In genomic region chr13:20311612-20312011, GRCm38 (mm10) we compare ENCODE assay signal across 8 mouse cellular contexts.
DNase-seq lines count a peak whose midpoint lies in the region; ATAC-seq lines count a peak whose summit lies in the region.

No protein-coding gene starts in this region.

- no peaks in the 10 kb centered on the region for H3K9me3 ChIP-seq in hindbrain, embryonic 15.5 days
- no peaks in the 10 kb centered on the region for H3K9me3 ChIP-seq in midbrain, embryonic 15.5 days

- H3K27me3 ChIP-seq in hindbrain, embryonic 15.5 days, result no peaks in the 10 kb centered on the region
- no peaks in the 10 kb centered on the region for H3K27me3 ChIP-seq in midbrain, embryonic 15.5 days (replicated peaks)

- H3K36me3 ChIP-seq in hindbrain, embryonic 15.5 days, result no peaks in the 10 kb centered on the region
- H3K36me3 ChIP-seq in midbrain, embryonic 15.5 days (replicated peaks), result no peaks in the 10 kb centered on the region

- no peak overlapping the region for H3K4me3 ChIP-seq in hindbrain, embryonic 15.5 days
- no peak overlapping the region for H3K4me3 ChIP-seq in midbrain, embryonic 15.5 days

- peaks cover 16% of the 10 kb centered on the region; the same call in 1 of the 2 replicates for H3K4me1 ChIP-seq in hindbrain, embryonic 15.5 days (replicated peaks)
- H3K4me1 ChIP-seq in midbrain, embryonic 15.5 days, result 0 out of 2 replicates have a peak, but pooled peaks cover 5% of the 10 kb centered on the region

- peak; percentile 87 for ATAC-seq in hindbrain, embryonic 15.5 days (ENCODE audit: low FRiP score, low read depth)
- ATAC-seq in midbrain, embryonic 15.5 days (replicated peaks), result peak; percentile 89

- H3K4me2 ChIP-seq in hindbrain, embryonic 15.5 days, result no peak overlapping the region
- H3K4me2 ChIP-seq in midbrain, embryonic 15.5 days, result no peak overlapping the region

- H3K27ac ChIP-seq in hindbrain, embryonic 15.5 days (replicated peaks), result no peak overlapping the region
- no peak overlapping the region for H3K27ac ChIP-seq in midbrain, embryonic 15.5 days

- no peak overlapping the region for H3K9ac ChIP-seq in hindbrain, embryonic 15.5 days
- H3K9ac ChIP-seq in midbrain, embryonic 15.5 days, result no peak overlapping the region

- intact Hi-C loops in heart, postnatal 25 days (cut with DNase I), result loop anchor here (1.0 to 10.0 kb wide), 4 partner anchors 160 to 723 kb away; no protein-coding TSS in a partner anchor
- intact Hi-C loops in left cerebral cortex, postnatal 10 days (cut with DNase I), result loop anchor here (2.0 to 10.0 kb wide), 4 partner anchors 161 to 846 kb away; no protein-coding TSS in a partner anchor

- 12% methylated on average over 3 of the region's 3 CpGs for WGBS in hindbrain, embryonic 15.5 days
- 11% methylated on average over 3 of the region's 3 CpGs for WGBS in midbrain, embryonic 15.5 days

- peak; percentile 71 to 89 for DNase-seq in heart, adult 18-20 months
- DNase-seq in heart, postnatal 25 days (ENCODE audit: low spot score), result no peak
- DNase-seq in cerebellum, adult 11 months, result peak; percentile 78
- DNase-seq in forelimb bud, embryonic 11.5 days (ENCODE audit: low read depth, low spot score), result peak; percentile 82
- peak; percentile 80 to 87 for DNase-seq in left cerebral cortex, postnatal 10 days (ENCODE audit: extremely low spot score in 1 of 2, low spot score in 2 of 2)
- peak; percentile 50 to 81 for DNase-seq in spleen, postnatal 10 days (ENCODE audit: low spot score in 2 of 2)
